Mouse (Mus musculus) cerebellum, adult 9-11 months (tissue): ENCODE measurements around the gene Tmem98.
A peak's percentile ranks its signal among the peaks of the same experiment; 100 is the strongest.

ENCODE experiments used
- DNase-seq: peaks from one replicate; pipeline ENCODE4 v3.0.0; 2022

The Tmem98 gene

DNA sequence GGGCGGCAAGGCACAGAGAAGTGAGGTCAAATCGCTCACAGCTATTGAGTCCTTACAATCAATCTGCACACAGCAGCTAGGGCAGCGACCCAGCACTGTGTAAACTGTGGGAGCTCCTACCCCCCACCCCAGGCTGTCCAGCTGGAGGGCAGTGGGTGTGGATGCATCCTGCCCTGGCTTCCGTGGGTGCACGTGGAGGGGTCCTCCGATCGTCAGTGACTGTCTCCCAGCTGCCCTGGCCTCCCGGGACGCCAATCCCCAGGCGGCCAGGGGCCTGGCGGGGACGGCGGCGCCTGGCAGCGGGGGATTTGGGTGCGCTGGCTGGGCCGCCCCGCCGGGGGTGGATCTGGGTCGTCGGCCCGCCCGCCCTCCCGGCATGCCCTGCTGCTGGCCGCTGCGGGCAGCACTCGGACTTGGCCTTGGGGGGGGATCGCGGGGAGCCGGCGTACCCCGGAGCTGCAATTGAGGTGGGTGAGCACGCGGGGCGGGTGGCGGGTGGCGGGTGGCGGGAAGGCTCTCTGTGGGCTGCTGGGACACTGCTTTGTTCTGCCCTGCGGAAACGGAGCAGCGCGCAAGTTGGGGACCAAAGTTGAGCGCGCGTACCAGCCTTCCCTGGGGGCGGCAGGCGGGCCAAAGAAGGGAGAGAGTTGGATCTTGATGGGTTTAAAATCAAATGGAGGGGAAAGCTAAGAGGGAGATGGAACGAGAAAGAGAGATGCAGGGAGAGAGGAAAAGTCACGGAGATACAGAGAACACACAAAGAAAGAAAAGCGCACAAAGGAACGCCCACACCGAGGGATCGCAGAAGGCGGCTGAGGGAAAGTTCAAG, at the start of gene Tmem98:
Gene Tmem98, plus strand, starts transcription at position 183 of the 829 bp plus-strand sequence.
- DNase-seq: peak; percentile 35

DNA sequence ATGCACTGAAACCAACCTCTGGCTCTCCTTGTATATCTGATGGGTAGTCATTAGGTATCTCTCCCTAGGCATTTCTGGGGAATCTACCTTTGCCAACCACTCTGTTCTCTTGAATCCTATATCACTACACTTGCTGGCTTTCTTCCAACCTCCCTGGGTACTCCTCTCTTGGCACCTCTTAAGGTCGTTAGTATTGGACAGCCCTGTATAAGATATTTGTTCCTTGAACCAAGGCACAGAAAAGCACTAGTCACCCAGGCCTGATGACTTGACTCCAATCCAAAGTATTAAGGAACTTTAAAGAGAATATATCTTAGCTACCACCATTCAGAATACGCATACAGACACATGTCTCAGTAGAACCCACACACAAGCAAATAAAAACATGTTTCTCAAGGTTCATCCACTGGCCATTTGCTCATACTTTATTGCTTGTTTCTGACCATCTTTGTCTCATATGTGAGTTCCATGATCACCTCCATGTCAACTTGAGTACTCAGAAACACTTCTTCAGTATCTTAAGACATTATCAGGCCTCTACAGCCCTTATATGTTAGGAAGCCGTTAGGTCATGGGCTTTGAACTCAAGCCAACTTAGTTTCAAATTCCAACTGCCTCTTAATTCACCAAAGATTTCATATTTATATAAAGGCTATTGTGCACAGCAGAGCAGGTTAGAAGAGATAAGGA, 48.5 kb upstream of the Tmem98 start:
- DNase-seq: no peak

GRCm38 (mm10) chr11:80762066-80762465, 47.9 kb upstream of the Tmem98 start:
- no peak for DNase-seq

DNA sequence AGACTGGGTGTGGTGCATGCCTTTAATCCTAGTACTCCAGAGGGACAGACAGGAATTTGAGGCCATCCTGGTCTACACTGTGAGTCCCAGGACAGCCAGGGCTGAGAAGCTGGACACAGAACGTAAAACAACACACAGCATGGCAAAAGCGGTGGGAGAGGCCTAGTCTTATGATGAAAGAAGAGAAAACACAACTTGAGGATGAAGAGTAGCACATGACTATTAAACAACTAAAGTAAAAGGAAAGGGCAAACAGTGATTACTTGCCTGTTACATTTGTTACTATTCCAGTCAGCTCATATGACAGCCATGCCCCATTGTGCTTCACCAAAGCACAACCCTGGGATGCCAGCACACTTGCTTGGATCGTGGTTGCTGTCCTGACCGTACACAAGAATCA, 43.9 kb upstream of the Tmem98 start:
- DNase-seq: no peak

GRCm38 (mm10) chr11:80766472-80767319, 43.3 kb upstream of the Tmem98 start:
- no peak for DNase-seq

GRCm38 (mm10) chr11:80767320-80767617, 42.7 kb upstream of the Tmem98 start:
- DNase-seq: no peak

GRCm38 (mm10) chr11:80771186-80771585, 38.8 kb upstream of the Tmem98 start:
- DNase-seq: no peak

DNA sequence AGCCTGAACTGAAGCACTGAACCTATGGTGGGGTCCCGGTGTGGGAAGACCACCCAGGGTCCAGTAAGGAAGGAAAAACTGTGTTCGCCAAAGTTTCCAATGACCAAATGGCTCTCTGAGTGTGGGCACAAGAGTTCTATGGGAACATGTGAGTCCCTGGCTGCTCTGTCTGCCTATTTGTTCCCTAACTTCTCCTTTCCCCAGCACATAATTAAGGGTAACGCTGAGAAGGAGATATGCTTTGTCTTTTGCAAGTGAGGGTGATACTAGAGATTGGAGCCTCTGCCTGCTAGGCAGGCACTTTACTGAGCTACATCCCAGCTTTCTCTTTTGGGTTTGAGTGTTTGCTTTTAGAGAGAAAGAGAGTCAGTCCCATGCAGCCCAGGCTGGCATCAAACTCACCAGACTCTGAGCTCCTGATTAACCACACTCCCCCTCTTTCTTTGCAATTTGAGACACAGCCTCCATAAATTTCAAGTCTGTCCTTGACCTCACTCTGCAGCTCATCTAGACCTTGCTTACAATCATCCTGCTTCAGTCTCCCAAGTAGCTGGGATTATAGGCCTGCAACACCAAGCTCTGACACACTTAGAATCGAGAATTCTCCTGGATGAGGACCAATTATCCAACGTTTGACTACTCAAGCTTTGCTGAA, 38.3 kb upstream of the Tmem98 start:
- DNase-seq: no peak

- DNase-seq: no peak
Observed at GRCm38 (mm10) chr11:80772595-80773210, 37.3 kb upstream of the Tmem98 start.

DNA sequence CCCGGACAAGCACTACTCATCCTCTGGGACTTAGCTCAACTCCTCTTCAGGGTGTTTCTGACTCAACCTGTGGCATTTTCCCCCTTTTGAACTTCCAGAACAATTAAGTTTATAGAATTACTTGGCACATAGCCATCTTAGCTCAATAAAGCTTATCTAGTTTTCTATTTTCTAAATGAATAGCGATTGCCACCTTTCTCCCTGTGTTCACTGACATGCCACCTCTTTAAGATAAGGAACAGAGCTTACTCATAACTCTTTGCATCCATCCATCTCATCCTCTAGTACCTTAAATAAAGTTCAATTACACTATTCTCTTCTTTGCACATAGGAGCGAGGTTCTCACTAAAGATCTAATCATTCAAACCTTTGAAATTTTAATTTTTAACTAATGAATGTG, 34.4 kb upstream of the Tmem98 start:
- DNase-seq: no peak

DNA sequence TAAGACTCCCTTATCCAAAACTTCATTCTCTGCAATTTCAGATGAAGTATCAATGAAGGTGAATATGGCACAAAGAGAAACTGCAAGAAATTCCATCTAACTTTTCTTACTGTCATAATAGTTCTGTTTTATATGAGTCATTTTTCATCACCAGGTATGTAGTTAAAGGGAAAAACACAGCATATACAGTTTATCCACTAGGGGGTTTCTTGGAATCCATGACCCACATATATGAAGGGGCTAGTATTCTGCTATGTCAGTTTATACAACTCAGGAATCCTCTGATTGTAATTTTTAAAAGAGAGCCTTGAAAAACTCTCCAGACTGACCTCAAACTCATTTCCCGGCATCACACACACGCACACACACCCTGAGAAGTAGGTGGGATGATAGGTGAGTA, 32.3 kb upstream of the Tmem98 start:
- DNase-seq: no peak

GRCm38 (mm10) chr11:80778157-80778556, 31.8 kb upstream of the Tmem98 start:
- DNase-seq: no peak

- DNase-seq: no peak
Observed at GRCm38 (mm10) chr11:80778916-80779526, 31.0 kb upstream of the Tmem98 start.

DNA sequence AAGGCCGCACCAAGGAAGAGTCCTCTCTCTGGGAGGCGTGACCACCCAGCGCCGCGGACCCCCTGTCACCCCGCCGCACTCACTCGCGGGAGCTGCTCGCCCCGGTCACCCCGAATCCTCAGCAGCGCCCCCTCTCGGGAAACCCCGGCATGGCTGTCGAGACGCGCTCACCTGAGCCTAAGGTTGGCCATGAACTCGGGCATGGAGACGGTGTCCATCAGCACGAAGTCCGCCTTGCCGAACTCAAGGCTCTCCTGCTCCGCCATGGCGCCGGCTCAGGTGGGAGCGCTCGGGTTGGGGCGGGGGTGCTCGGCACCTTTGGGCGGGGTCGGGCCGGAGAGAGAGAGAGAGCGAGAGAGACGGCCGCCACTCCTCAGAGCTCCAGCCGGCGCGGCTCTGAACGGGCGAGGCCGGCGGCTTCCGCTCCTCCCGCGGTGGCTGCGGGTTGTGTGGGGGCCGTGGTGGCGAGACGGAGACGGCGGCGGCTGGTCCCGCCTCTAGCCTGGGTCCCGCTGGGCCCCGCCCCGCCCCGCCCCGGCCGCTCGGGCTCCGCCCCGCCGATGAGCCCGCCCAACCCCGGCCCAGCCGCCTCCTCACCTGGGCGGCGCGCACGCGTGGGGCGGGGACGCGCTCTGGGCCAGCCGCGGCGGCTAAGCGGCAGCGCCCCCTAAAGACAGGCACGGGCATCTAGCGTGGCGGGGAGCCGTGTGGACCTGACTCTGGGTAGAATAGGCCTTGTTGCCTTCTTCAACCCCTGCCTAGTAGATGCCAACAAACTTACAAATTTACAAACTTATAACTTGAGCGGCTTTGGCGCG, 30.2 kb upstream of the Tmem98 start, which contains the start of gene Myo1d:
Gene Myo1d, minus strand, starts transcription at position 499 of the 818 bp plus-strand sequence.
- DNase-seq: peak; percentile 90

DNA sequence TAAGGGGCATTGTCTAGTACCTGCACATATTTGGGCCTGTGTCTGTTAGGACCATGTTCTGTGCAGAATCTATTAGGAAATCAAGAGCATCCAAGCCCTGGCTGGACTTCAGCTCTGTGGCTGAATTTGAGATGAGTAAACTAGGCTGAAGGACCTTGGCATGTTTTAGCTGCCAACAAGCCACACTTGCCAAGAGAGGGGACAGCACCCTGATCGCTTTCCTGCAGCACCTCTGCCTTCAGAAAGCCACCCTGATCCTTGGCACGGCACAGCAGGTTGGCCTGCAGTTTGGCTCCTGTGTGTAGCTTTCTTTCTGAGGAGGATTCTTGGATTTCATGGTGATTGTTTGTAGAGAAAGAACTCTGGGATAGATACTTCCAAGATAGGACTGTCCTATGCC, 28.4 kb upstream of the Tmem98 start:
- no peak for DNase-seq

DNA sequence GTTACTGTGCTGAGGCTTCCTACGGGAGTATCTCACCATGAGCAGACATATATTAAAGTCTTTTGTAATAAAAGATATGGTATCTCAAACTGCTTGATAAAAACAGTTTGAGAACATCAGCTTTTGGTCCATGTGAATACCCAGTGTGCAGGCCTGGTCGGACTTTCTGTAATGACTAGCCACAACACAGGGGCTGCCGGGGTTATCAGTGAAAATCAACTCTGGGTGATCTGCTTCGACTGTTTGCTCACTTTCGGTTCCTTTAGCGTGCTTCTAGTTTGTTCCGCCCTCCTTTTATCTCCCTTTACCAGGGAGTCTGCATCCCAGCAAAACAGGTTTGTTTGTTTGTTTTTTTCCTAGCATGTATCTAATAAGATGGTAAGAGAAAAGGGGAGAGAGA, 26.5 kb upstream of the Tmem98 start:
- DNase-seq: no peak

GRCm38 (mm10) chr11:80784294-80784743, 25.7 kb upstream of the Tmem98 start:
- DNase-seq: no peak

DNA sequence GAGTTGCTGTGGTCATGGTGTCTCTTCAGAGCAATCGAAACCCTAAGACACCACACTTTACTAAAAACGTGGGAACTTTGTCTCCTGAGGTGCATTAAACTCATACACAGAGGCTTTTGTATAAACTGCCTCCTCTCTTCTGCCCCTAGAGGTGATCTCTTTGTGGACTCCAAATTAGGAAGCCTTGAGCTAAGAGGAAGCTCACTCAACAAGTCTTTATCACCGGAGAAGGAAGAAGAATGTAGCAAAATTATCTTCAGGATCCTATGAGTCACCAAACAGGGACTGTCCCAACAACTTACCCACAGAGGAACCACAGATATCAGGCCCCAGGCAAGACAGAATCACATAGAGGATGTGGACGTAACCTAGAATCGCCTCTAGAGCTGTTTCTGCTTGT, 24.3 kb upstream of the Tmem98 start:
- DNase-seq: no peak

- no peak for DNase-seq
Observed at GRCm38 (mm10) chr11:80789647-80790240, 20.2 kb upstream of the Tmem98 start.

- no peak for DNase-seq
Observed at GRCm38 (mm10) chr11:80790413-80790812, 19.6 kb upstream of the Tmem98 start.
